Mouse (Mus musculus) megakaryocyte, embryonic 14.5 days (primary cell): ENCODE results near the gene Gm35549.

ENCODE experiments used
- FLI1 ChIP-seq: IDR thresholded peaks from 2 replicates; pipeline ENCODE4 v1.6.1; 2012; ENCODE audit warnings: low read length, inconsistent platforms, mixed read lengths
- GATA1 ChIP-seq: IDR thresholded peaks from 3 replicates; pipeline ENCODE4 v1.6.1; 2012; ENCODE audit warnings: mixed read lengths, low read length, inconsistent platforms, borderline replicate concordance

DNA sequence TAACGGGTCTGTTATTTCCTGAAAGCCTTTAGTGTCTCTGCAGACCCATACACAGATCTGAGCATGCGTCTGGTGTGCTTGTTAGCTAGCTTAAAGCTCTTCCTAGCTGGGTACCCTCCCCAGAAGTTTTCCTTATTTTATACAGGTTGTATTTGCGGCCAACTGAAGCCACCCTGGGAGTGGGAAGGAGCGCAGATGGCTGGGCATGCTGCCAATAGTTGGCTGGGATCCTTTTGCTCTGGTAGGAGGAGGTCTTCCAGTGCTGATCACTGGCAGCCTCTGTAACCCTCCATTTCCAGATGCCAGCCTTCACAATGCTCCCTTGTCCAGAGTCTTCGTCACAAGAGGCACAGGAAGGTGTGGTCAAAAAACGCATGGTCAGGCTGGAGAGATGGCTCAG, 7.0 kb downstream of the Gm35549 start:
- TF ChIP-seq GATA1 (no peak), FLI1 (no peak)
